Mouse (Mus musculus) frontal cortex, postnatal 36 days (tissue): ENCODE measurements around the gene Prss44.
A peak's percentile ranks its signal among the peaks of the same experiment; 100 is the strongest.

Source experiments
- DNase-seq, 2 experiments: peaks; one replicate each; pipeline ENCODE4 v3.0.0; 2022; ENCODE audit warnings: low spot score in 2 of 2

The Prss44 gene

GRCm38 (mm10) chr9:110833021-110833420 lies 19.2 kb downstream of the Prss44 start:
- no peak for DNase-seq

DNA sequence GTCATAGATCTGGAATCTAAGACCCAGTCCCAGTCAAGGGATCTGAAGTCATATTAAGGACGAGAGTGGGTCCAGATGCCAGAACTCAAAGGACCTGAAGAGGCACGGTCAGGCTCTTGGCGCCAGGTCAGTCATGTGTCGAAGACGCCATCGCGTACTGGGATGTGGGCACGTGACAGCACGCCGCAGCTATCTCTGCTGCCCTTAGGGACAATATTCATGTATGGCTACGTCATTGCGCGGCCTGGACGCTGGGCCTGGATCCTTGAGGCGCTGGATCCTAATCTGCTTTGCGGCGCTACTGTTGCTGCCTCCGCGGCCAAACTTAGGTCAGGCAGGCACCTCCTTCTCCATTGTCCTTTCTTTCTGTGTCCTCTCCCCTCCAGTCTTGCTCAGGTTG lies 20.6 kb downstream of the Prss44 start, which contains the start of gene Prss45:
Prss45 (plus strand) TSS at position 178 of the 400 bp plus-strand sequence.
- DNase-seq, result no peak

DNA sequence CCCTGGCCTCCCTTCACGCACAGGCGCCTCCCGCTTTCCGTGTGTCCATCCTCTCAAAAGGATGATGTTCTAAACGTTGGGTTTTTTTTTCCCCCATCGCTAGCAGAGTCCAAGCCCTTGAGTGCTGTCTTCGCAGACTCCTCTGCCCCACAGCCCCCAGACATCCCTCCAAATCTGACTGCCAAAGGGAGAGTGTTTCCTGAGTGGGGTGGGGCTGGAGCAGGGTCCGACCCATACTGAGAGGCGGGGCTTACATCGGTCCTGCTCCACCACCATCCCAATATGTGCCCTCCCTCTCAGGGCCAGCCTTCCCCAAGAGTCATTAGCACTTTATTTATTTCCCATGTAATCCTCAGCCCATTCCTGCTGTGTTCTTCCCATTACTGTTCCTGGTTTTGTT lies 21.2 kb downstream of the Prss44 start:
- no peak for DNase-seq

DNA sequence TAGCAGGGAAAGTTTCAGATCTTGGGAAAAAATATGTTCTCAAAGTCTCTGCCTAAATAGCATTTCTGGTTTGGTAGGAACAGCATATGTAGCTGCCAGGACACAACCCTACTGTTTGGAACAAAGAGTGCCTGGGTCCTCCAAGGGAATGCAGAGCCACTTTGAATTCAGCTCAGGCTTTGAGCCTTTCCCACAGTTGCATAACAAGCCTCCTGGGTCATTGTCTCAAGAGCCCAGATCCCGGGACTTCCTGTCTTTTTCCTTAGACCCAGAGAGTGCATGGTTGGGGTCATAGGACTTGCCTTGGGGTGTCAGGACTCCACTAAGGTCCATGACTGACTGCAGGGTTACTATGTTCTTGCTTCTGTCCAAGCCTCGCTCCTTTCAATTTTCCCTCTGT lies 22.3 kb downstream of the Prss44 start:
- peak; percentile 5 to 28 for DNase-seq

GRCm38 (mm10) chr9:110840905-110841304 lies 27.1 kb downstream of the Prss44 start:
- DNase-seq, result no peak

- DNase-seq, result no peak
Observed at GRCm38 (mm10) chr9:110841438-110841837, 27.6 kb downstream of the Prss44 start.

GRCm38 (mm10) chr9:110844206-110844605 lies 30.4 kb downstream of the Prss44 start, which contains the start of gene Prss46:
TSS of gene Prss46 (plus strand) at chr9:110844506.
- no peak for DNase-seq

GRCm38 (mm10) chr9:110849162-110849561 lies 35.4 kb downstream of the Prss44 start:
- DNase-seq, result no peak

GRCm38 (mm10) chr9:110855903-110856302 lies 42.1 kb downstream of the Prss44 start:
- DNase-seq, result no peak

- DNase-seq, result no peak
Observed at GRCm38 (mm10) chr9:110856920-110857319, 43.1 kb downstream of the Prss44 start.

GRCm38 (mm10) chr9:110857781-110858472 lies 44.1 kb downstream of the Prss44 start, which contains the start of gene Prss50:
TSS of gene Prss50 (plus strand) at chr9:110857967.
- DNase-seq, result no peak

DNA sequence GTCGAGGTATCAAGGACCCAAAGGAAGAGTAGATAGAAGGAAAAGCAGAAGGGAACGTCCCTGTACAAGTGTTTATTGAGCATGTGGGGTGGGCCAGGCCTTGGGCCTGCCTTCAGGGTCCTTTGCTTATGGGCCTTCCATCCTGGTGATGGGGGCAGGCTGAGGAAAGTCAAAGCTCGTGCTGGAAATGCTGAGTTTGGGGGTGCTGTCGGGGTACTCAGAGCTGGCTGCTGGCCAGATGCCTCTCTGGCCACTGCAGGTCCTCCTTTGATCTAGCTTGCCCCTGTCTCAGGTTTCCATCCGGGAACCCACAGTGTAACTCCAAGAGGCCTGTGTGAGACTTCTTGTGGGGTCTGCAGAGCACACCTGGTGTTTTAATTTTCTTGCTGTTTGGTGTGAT lies 44.7 kb downstream of the Prss44 start:
- no peak for DNase-seq

DNA sequence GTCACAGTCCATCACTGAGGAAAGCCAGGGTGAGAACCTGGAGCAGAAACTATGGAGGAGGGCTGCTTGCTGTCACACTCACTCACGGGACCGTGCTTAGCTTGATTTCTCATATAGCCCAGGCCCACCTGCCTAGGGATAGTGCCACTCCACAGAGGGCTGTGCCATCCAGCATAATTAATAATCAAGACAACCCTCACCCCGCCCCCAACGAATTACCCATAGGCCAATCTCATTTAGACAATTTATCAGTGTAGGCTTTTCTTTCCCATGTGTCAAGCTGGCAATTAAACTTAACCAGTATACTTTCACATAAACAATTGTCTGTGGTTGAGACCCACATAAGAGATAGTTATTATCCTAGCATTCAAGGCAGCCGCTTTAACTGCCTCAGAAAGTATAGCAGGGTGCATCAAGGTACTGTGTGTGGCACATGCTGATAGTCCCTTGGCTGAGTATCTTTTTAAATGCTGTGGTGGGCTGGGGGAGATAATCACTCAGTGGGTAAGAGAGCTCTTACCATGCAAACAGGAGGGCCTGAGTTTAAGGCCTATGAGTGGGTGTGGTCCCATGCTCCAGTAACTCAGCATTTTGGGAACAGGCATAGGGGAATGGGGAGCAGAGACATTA lies 45.3 kb downstream of the Prss44 start:
- DNase-seq, result no peak

DNA sequence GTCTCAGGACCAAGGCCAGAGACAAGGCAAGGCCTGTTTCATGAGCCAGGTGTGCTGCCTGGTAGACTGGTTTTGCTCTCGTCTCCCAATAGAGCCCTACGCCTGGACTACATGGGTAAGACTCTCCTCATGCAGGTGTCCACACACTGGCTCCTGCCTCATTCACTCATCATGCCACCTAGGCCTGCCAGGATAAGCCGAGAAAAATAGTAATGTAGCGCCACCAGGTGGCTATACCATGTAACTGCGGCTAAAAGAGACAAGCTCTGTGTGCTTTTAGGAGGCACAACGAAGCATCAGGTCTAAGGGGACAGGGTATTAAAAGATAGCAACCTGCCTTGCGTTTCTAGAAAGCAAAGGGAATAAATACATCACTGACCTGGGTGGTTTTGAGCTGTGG lies 57.2 kb downstream of the Prss44 start:
- DNase-seq, result peak; percentile 61 to 76
